Mouse (Mus musculus) gastrocnemius, postnatal 10 days (tissue): ENCODE measurements around the gene C1qtnf5. TPM values are rescaled to one million over a fixed set of nuclear protein-coding genes. Genes with fewer than 3 reads are reported as not detected.

ENCODE experiments used
- DNase-seq: peaks from one replicate; pipeline ENCODE4 v3.0.0; 2021; ENCODE audit warnings: mixed read lengths
- total RNA-seq, 2 experiments: library from RNA; stranded (reverse); gene quantifications; 2 replicates each; pipeline ENCODE4 v1.2.3; 2021

C1qtnf5 gene
- total RNA-seq, 2 experiments from 2014 or later: 25.9 to 26.0 TPM

DNA sequence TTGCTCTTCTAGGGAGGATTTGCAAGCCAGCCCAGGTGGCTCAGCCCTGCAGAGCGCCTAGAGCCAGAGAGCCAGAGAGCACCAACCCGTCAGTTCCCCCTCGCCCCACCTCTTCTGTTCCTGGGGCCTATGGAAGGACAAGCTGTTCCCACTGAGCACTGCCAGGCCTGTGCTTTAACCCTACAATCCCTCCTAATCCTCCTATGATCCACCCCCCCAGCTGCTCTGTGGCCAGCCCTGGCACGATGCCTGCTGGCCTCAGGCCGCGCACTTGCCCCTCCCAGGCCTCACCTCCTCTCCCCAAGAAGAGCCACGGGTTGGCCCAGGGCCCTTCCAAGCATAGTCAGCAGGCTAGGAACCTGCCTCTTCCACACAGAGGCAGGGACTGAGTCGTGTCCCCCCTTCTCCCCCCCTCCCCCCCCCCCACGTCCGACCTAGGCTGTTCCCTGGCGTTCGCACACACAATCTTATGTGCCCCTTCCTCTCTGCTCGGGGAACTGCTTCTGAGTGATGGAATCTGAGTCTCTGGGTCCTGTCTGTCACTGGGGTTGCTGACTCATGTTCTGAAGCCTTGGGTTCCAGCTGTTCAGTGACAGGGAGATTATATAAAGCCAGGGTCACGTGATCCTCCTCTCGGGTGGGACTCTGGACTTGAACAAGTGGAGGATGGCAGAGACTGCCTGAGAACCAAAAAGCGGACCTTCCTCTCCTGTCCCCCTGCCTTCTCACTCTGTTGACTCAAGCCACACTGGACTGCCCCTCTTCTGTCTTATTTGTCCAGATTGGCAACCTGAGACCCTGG is 27.9 kb upstream of the C1qtnf5 start:
- peak; percentile 84 for DNase-seq

DNA sequence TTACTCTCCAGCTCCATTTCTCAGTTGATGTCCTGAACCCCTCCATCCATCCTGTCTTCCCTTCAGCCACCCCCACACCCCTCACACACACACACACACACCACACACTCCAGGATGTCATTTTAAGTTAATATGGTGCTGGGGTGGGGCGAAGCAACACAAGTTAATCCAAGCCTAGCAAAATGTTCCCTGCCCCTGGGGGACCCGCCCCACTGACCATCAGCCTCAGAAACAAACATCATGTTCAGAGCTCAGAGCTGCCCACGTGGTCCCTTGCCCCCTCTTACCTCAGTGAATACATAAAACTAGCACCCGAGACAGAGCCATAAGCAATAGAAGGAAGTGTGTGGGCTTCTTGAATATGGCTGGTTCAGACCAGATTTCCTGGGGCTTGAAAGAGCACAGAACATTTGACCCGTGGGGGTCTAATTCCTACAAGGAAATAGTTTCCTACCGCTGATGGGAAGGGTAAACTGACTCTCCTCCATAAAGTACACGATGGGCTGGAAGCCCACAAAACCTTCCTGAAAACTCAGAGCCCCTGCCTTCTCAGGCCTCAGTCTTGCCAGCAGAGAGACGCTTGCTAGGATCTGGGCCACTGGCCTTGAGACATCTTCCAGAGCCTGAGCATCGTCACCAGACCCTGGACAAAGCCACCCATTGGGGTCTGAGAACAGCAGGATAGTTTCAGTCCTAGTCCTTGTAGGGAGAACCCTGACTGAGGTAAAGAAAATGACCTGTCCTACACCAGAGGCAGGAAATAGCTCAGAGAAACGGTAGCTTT is 26.9 kb upstream of the C1qtnf5 start:
- DNase-seq: no peak

DNA sequence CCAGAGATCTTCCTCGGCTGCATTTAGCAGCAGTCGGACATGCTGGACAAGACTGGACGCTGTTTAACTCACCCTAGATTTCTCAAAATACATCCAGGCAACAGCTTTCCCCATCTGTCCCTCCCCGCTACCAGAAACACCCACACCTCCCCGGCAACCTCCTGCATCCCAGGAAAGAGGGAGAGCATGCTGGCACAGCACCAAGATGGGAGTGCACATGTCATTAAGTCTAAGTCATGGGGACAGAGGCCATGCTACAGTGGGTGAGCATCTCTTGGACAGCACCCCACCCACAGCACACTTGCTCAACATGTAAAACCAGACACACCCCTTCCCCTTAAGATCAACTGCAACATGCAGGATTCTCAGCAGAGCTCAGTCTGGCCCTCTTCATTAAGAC is 26.1 kb upstream of the C1qtnf5 start:
- DNase-seq: no peak

DNA sequence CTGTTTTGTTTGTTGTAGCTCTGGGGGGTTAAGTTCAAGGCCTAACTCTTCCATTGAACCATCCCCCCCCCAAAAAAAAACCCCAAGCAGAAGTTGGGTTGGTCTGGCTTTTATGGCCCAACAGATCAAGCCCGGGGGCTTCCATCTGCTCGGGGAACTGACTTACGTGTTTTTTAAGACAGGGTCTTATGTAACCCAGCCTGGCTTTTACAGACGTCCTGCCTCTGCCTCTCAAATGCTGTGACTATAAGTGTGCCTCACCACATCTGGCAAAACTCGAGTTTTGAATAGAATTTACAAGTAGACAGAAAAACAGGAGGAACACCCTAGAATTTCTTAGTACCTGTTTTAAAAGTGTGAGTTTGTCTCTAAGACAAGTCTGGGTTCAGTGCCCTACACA is 25.5 kb upstream of the C1qtnf5 start:
- DNase-seq: no peak

DNA sequence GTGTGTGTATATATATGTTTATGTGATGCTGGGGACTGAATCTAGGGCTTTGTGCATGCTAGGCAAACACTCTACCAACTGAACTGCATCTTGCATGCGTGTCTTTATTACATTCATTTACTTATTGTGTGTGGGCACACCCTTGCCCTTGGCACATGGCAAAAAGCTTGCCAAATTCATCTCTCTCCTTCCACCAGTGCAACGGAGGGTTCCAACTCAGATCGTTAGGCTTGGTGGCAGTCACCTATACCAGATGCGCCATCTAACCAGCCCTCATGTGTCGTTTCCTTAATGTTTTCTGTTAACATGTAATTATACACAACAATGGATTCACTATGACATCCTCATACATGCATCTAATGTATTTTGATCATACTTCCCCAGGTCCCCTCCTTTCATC is 24.8 kb upstream of the C1qtnf5 start:
- no peak for DNase-seq

DNA sequence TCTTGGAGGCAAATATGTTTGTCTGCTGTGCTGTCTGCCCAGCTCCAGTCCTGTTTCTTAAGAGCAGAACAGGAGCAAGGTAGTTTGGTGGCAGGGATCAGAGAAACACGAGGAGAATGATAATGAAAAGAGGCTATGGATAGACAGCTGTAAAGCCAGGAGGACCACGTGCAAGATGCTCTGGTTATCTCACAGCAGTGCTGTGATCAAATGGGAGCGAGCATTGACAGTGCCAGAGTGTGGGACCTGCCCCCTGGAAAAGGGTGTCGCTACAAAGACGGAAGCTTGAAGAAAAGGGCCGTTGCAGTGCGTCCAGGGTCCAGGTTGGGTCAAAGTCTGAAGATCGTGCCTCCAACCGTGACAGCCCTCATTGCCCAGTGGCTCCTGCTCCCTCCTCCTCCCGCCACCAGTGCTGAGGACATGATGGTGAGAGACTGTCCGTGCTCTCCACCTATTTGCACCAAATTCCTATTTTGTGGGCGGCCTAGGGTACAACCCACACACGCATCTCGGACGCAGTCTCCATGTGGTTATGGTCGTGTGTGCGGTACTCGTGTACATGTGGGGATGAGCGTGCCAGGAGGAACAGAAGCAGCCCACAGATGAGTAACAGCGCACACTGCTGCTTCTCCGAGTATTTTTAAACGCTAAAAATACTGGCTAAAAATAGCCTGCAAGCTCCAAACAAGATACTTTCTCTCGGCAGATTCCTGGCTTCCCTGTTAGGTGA is 23.5 kb upstream of the C1qtnf5 start:
- no peak for DNase-seq

DNA sequence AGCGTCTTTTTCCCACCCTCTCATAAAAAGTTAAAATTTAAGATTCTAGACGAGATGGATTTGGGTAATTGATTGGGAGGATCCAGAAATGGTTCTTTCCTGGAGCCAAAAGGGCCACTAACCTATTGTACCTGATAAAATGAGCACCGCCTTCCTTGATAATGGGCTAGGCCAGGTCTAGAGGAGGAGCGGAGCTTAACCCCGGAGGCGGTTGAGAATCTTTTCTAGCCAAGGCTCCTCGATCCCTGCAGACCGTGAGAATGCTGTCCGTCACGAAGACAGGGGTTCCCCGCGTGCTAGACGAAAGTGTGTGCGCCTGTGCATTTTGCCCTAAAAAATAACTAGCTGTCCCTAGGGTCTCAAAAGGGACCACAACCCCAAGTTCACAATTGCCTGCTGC is 22.8 kb upstream of the C1qtnf5 start:
- no peak for DNase-seq

DNA sequence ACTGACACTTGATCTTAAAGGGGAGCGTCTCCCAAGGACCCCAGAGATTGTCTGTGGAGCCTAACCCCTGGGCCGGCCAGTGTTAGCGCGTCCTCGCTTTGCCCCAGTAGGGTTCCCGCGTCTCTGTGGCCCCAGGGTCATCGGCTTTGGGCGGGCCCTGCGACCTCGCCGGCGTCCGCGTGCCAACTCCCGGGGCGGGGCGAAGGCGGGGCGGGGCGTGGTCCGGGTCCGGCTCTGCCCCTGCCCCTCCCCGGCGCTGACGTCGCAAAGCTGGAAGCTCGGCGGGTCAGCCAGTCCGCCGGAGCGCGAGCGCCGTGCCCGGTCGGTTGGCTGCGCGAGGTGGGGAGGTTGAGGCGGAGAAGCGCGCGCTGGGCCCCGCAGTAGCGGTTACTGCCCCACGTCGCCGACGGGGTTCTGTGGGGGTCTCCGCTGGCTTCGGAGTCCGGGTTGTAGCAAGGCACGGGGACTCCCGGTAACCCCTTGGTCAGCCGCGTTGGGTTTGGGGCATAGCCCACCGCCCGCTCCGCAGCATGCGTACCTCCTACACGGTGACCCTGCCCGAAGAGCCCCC is 22.3 kb upstream of the C1qtnf5 start:
- DNase-seq: peak; percentile 98

DNA sequence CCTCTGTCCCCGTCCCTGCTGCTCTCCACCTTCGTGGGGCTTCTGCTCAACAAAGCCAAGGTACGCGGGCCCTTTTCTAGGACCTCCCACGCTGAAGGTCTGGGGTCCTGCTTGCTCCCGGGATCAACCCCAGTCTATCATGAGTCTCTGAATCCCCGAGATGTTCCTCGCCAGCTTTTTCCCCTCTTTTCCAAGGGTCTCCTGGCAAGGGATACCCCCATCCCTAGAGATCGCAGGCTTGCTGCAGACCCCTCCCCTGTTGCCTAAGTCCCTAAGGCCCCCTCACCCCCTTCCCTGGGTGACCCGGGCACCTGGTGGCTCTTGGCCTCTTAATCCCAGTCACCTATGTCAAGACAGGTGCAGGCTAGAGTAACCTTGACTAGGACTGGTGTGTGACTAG is 21.8 kb upstream of the C1qtnf5 start:
- DNase-seq: no peak

DNA sequence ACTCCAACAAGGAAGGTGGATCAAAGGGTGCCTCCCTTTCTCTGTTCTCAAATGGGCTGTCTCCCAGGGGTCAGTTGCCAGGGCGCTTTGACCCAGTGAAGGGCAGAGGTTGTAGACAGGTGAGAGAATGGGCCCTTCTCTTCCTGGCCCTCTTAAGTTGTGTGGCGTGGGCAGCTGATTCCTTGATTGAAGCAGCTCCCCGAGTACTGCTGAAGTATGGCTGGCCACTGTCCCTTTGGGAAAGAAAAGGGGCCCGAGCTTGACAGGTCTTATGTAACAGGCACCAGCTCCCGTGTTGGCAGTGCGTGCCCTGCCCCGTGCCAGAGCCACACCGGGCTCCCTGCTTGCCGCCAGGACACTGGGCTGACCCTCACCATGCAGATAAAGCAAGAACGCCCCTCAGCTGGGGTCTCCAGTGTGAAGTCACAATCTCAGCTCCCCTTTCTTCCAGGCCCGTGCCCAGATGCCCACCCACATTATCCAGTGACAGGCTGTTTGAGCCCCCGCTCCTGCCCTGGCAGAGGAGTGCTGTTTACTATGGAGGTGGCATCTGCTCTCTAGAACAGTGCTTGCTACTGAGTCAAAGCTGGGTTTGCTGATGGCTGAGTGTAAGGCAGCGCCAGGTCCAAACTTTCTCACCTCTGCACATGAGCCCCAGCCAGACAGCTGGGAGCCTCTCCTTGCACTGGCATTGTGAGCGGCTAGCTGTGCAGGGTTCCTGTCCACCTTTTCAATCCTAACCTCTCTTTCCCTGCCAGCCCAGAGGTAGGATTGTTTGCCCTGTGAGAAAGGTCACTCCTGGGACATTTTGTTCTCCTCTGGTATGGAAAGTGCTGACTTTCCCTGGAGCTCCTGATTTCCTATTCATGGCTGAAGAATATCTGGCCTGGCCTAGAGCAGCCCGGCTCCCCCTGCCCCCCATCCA is 21.0 kb upstream of the C1qtnf5 start:
- peak; percentile 59 for DNase-seq

DNA sequence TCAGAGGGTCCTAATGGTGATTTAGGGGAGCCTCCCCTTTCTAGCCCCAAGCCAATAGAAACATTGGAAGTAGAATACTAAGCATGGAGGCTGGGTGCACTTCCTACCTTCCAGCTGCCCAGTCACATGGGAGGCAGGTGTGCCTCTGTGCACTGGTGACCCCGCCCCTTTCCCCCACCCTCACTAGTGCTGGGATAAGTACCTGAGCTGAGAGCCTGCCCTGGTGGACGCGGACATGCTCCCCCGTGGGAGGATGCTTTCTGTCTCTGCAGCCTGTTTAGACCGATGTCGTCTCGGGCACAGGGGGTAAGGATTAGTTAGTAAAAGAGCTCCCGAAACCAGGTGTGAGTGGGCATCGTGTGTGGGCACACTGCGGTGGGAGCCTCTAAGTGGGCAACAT is 20.1 kb upstream of the C1qtnf5 start:
- DNase-seq: no peak

DNA sequence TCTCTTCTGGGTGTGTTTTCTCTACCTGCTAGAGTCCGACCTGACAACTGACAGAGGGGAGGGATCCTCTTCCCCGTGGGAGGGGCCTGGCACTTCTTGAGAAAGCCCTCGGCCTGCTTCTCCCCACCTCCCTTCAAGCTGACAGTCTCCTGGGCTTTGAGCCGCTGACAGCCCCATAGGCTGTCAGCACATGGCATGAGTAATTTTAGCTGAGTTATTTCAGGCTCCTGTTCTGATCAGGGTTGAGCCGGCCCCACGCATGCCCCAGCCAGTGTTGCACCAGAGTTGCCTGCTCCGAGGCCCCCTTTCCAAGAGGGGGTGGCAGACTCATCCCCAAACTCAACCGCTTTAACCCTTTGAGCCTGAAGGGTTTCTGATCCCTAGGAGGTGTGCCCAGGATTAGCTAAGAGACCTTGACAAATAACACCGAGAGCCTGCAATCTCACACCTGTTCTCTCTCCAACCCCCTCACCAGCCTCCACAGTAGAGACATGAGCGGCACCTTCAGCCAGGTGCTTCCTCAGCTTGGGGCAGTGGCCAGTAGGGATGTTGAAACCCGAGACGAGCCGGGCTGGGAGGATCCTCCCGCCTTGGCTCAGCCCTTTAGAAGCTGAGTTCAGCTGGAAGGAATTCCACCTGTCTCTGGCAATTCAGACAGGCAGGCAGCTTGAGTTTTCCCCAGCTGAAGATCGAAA is 19.1 kb upstream of the C1qtnf5 start:
- peak; percentile 38 for DNase-seq

DNA sequence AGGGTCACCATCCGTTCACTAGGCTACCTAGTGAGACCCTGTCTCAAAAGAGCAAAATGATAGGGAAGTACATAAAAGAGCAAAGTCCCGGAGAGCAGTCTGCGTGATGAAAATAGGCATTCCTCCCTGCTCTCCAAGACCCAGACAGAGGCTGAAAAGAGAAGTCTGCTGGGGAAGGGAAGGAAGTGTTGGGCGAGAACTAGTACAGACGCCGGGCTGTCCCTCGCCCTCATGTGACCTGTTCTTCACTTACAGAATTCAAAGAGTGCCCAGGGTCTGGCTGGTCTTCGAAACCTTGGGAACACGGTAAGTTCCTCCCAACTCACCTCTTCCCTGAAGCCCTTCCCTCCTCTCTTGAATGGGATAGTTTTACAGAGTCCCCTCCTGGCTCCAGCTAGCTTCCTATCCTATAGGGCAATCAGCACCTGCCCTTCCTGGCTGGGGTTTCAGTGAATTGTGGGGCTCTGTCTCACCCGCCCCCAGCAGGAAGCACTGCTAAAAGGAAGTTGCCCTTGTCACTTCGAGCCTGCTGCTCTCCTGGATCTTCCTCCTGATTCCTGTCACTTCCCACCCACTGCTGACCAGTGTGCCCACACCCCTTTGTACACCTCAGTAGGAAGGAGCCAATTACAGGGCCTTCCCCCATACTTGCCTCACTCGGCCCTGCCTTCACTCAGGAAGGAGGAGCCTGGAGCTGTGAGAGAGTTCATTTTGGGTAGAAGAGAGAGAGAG is 18.0 kb upstream of the C1qtnf5 start:
- no peak for DNase-seq

DNA sequence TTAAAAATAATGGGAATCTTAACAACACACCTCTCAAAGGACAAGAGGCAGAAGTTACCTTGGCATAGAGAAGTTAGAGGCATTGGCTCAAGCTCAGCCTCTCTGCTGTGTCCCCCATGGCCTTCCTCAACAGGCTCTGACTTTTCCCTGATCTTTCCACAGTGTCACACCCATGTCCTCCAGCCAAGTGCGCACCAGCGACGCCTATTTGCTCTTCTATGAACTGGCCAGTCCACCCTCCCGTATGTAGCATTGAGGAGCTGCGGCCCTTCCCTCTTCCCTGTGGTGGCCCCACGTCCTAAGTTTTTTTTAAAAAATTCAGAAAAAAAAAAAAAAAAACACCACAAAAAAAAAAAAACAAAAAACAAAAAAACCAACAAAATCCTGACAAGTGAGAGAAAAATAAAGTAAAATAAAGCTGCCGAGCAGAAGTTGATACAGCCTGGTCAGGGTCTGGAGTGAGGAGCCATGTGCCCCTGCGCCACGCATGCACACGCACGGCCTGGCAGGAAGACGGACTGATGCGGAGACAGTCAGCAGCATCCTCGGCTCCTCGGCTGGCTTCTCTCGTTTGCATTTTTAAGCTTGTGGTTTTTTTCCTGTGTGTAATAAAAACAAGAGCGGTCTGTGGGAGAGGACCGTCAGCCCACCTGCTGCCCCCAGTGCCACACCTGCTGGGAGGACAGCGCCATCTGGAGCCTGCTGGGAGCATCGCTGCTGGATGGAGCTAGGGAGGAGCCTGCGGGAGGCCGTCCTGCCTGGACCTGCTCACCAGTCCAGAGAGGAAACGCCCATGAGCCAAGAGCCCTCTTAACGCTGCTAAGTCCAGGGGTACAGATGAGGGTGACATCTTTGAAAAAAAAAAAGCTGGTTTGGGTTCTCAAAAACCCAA is 13.2 kb upstream of the C1qtnf5 start:
- peak; percentile 82 for DNase-seq

DNA sequence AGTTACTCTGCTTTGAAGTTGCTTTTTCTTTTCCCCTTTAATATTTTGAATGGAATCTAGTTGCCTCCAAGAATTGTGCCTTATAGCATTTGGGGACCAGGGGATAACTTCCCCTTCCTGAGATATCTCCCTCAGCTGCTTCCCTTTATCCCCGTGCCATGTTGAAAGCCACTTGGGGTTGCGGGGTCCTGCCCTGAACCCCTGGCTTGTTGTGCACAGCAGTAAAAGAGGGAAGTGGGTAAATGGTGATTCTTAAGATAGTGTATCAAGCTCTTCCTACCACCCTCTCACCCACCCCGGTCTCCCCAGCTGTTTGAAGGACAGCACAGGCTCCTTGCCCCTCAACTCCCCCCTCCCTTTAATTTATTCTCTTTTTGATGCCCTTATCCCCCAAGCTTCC is 12.3 kb upstream of the C1qtnf5 start:
- no peak for DNase-seq

DNA sequence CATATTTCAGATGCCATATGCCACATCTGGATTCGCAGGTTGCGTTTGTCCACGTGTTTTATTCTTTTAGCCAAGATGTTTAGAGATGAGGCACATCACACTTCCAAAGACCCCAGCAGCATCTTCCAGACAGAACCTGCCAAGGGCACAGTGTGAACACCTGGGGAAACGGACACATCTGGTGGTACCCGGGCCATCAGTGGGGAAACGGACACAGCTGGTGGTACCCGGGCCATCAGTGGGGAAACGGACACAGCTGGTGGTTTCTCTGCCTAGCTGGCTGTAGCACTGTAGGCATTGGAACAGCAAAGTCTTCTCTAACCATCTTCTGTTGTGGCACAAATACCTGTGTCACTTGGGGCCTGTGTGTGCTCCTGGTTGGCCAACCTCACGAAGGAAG is 11.3 kb upstream of the C1qtnf5 start:
- no peak for DNase-seq

DNA sequence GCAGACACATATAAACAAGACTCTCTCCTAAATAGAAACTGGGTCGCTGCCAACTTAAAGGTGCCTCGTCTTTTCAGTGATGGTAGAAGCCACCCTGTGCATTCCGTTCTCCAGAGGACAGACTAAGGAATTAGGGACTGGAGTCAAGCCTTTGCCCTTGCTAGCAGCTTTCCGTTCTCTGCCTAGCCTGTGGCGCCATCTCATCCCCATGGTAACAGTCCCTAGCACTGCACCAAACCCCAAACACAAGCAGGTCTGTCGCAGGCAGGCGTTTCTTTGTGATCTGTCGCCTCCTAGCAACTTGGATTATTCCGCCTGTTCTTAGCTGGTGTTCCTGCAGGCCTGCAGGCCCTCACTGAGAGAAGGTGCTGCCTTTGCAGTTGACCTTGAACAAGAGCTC is 10.5 kb upstream of the C1qtnf5 start:
- DNase-seq: no peak

DNA sequence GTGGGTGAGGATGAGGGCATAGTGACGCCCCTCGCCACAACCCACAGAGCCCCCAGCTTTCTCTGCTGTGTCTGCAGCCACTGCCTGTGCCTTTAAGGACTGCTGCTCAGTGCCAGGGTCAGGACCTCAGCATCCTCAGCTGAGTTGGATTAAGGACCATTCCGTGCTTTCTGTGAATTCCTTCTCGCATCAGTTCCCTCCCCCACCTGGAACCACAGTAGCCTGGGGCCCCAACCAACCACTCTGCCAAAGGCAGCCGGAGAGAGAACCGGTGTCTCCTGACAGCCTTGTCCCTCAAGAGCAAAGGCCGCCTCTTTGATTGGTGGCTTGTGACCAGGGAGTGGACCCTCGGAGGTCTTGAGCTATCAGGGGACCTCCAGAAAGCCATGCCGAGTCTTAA is 5.6 kb upstream of the C1qtnf5 start, which contains the start of gene Mfrp:
Mfrp (plus strand) TSS at position 240 of the 400 bp plus-strand sequence.
- no peak for DNase-seq

DNA sequence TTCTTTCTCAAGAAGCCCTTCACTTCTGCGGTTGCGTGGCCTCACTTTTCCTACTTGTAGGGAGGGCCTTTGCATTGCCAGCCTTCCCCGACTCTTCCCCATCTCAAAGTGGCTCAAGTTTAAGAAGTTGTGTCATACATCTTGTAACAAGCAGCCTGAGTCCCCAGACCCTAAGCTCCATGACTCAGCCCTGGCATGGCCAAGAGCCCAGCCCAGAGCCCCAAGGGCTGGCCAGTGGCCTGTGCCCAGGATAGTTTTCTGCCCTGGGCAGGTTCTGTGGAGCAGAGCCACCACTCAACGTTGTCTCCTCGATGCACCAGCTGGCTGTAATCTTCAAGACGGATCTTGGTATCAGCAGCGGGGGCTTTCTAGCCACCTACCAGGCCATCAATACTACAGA is 2.2 kb upstream of the C1qtnf5 start:
- no peak for DNase-seq
